Mouse (Mus musculus) bone marrow, adult 2 months (tissue): ENCODE data around the gene Stat1. TPM values are rescaled to one million over a fixed set of nuclear protein-coding genes. Genes with fewer than 3 reads are reported as not detected.

Source experiments
- H3K27ac ChIP-seq: fragments of 200-500 bp; 2 replicates; pipeline ENCODE4 v1.5.1; 2012; ENCODE audit warnings: low read depth, mild to moderate bottlenecking, control low read depth, inconsistent platforms, low read length; ENCODE audit not compliant: control insufficient read depth, poor library complexity, insufficient read depth
- H3K4me1 ChIP-seq: fragments of 200-500 bp; 2 replicates; pipeline ENCODE4 v1.6.1; 2011; ENCODE audit warnings: low read length; ENCODE audit not compliant: control insufficient read depth, insufficient read depth
- H3K4me3 ChIP-seq: fragments of 200-500 bp; replicated peaks from 2 replicates; pipeline ENCODE3; 2011; ENCODE audit warnings: mild to moderate bottlenecking, low read depth, low read length, control low read depth; ENCODE audit not compliant: control insufficient read depth
- CTCF ChIP-seq: fragments of 200-500 bp; IDR thresholded peaks from 2 replicates; pipeline ENCODE4 v1.5.1; 2011; ENCODE audit warnings: low read length, control low read depth; ENCODE audit not compliant: control insufficient read depth, insufficient read depth
- POLR2A ChIP-seq: fragments of 200-500 bp; IDR thresholded peaks from 2 replicates; pipeline ENCODE4 v1.6.1; 2011; ENCODE audit warnings: low read depth, mild to moderate bottlenecking, control low read depth, low read length, borderline replicate concordance; ENCODE audit not compliant: control insufficient read depth
- WGBS: fragments of 180-500 bp; shearing (Covaris S2); methylation state at CpG from one replicate; pipeline ENCODE4 v1.1.7; 2018; 5-methylcytosine and 5-hydroxymethylcytosine counted together
- polyA plus RNA-seq: library from polyadenylated mRNA; stranded (reverse); fragments of >200 nt; gene quantifications from 2 replicates; pipeline ENCODE4 v1.2.4, GENCODE M21; 2011; ENCODE audit warnings: low replicate concordance; ENCODE audit not compliant: missing spikeins, insufficient read depth, insufficient read length

Gene Stat1
- polyA plus RNA-seq, 1 experiment, result 28.8 TPM

- H3K27ac ChIP-seq, result no peak overlapping the region
- WGBS, result 85% methylated on average over 5 of the region's 5 CpGs
Observed at GRCm38 (mm10) chr1:52175321-52175720, 56.1 kb downstream of the Stat1 start.

DNA sequence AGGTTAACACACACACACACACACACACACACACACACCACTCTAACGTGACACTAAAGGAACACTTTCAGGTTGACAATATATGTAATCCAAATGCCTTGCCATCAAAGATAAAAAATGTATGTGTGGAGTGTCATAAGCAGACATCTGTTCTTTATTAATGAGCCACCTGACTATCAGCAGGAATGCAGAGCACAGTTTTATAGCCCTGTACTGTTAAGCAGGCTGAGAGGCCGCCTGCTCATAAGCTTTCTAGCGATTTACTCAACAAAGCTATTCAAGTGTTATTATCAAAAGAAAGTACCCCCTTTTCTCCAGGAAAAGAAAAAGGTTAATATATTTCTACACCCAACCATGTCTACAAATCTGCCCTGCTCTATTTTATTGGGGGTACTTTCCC lies 56.7 kb downstream of the Stat1 start:
- H3K4me3 ChIP-seq, result no peak overlapping the region
- WGBS, result 79% methylated on average over 3 of the region's 3 CpGs
- no peak for TF ChIP-seq CTCF
- TF ChIP-seq POLR2A, result no peak
- no peaks in the 10 kb centered on the region; the same call in 1 of the 2 replicates for H3K4me1 ChIP-seq
- no peak overlapping the region for H3K27ac ChIP-seq

More at GRCm38 (mm10) chr1:52175321-52175720, 56.1 kb downstream of the Stat1 start:
- Histone ChIP-seq H3K4me1 (no peaks in the 10 kb centered on the region; the same call in 1 of the 2 replicates), H3K4me3 (no peak overlapping the region)
- TF ChIP-seq CTCF, result no peak
- TF ChIP-seq POLR2A, result no peak

DNA sequence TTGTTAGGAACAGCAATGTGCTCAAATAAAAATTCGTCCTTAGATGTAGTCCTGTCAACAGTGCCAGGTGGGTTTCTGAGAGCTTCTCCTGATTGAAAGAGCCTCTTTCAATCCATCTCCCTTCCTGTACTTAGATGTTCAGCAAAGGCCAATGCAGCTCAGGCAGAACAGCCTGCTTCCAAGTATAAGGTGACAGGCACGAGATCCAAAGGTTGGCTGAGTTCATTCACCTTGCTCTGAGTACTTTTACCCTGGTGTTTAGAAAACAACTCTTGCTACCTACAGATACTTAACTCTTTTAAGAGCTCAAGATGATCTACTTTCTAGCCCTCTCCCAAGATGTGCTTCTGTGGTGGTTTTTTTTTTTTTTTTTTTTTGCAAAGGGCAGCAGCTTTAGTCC lies 57.8 kb downstream of the Stat1 start:
- Histone ChIP-seq H3K4me1 (no peaks in the 10 kb centered on the region; the same call in 1 of the 2 replicates), H3K4me3 (no peak overlapping the region), H3K27ac (no peak overlapping the region)
- TF ChIP-seq CTCF, result no peak
- no peak for TF ChIP-seq POLR2A
- 77% methylated on average over 2 of the region's 2 CpGs for WGBS

DNA sequence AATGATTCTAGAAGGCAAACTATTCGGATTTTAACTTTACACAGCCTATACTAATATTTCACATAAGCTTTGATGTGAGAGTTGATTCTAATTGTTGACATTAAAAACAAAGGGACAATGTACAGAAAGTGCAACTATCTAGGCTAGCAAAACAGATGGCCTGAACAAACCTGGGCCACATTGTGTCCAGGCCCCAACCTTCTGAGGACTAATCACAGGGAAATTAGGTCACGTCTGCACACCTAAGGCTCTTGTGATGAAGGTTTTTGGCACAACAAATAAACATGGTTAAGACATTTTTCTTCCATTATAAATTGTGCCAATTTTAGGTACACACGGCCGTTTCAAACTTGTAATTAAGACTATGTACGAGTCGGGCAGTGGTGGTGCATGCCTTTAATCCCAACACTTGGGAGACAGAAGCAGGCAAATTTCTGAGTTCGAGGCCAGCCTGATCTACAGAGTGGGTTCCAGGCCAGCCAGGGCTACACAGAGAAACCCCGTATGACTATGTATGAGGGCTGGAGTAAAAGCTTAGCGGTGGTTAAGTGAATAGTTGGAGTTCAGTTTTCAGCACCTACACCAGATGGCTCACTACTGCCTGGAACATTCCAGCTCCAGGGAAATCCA lies 60.8 kb downstream of the Stat1 start:
- TF ChIP-seq CTCF, result no peak
- TF ChIP-seq POLR2A, result no peak
- H3K27ac ChIP-seq, result no peak overlapping the region
- WGBS, result 94% methylated on average over 9 of the region's 9 CpGs
- H3K4me1 ChIP-seq, result no peaks in the 10 kb centered on the region
- H3K4me3 ChIP-seq, result no peak overlapping the region

DNA sequence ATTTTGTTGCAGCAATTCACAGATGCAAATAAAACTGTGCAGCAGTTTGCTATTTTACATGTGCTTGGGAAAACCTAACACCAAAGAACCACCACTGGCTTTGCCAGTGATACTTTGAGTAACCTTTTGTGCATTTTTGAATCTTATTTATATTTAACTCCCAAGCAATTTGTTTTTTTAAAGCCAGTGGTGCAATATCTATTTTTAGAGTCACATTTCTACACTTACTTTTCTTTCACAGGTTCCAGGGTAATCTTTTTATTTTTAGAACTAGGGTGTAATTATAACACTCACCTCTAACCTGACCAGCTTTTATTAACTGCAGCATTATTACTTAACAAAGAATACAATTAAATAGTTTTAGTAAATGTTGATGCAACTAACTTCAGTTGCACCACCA lies 62.8 kb downstream of the Stat1 start:
- no peak for TF ChIP-seq POLR2A
- no peak for TF ChIP-seq CTCF
- Histone ChIP-seq H3K4me3 (no peak overlapping the region), H3K27ac (no peak overlapping the region), H3K4me1 (no peaks in the 10 kb centered on the region)

GRCm38 (mm10) chr1:52182992-52183391 lies 63.8 kb downstream of the Stat1 start:
- Histone ChIP-seq H3K4me1 (no peaks in the 10 kb centered on the region), H3K27ac (no peak overlapping the region), H3K4me3 (no peak overlapping the region)
- TF ChIP-seq POLR2A, result no peak
- no peak for TF ChIP-seq CTCF
- WGBS, result 96% methylated on average over 2 of the region's 2 CpGs

Other genes starting within 250 kb of the Stat1 start
- 2.2 and 5.3 TPM in 2 replicates for gene Myo1b, start 203.4 kb upstream of the Stat1 start, polyA plus RNA-seq
- gene Stat4, start 132.3 kb upstream of the Stat1 start, polyA plus RNA-seq, result 14.9 and 55.4 TPM in 2 replicates
- 24.3 and 43.1 TPM in 2 replicates for gene Gls, start 113.8 kb downstream of the Stat1 start, polyA plus RNA-seq